Mouse (Mus musculus): Measurements from ENCODE around the gene Zbtb4. TPM values are rescaled to one million over a fixed set of nuclear protein-coding genes. Genes with fewer than 3 reads are reported as not detected.
"Not testable (repeated sequence)": the region's sequence is repeated elsewhere in the genome, so short reads cannot be mapped to it uniquely, and the experiment has no call there.

Gene Zbtb4
- polyA plus RNA-seq, 1 experiment = 69.8 TPM

DNA sequence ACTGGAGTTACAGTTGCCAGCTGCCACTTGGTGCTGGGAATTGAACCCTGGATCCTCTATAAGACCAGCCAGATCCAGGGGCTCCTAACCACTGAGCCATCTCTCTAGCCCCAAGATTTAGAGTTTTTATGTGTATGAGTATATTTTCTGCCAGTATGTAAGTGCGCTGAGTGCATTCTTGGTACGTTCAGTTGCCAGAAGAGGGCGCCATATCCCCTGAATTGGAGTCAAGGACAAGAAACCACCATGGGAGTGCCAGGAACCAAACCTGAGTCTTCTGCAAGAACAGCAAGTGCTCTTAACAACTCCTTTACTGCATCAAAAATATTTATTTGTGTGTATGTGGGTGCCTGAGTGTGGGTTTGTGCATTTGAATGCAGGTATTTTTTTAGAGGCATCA, 36.6 kb upstream of the Zbtb4 start:
- no peak overlapping the region for H3K27ac ChIP-seq (ENCODE audit: insufficient read depth, low read length)
- H3K27me3 ChIP-seq (ENCODE audit: control insufficient read depth, insufficient read depth, low read length) = no peaks in the 10 kb centered on the region; the same call in 1 of the 2 replicates
- TF ChIP-seq CTCF (IDR thresholded peaks at IDR 0.05; ENCODE audit: borderline replicate concordance, insufficient read depth, low read depth, low read length) (peak; percentile 49; the same call in 1 of the 2 replicates), POLR2A (IDR thresholded peaks at IDR 0.05; ENCODE audit: borderline replicate concordance, insufficient read depth, low read length) (no peak)
- DNase-seq = peak; percentile 45 to 53
- H3K4me1 ChIP-seq (ENCODE audit: control insufficient read depth, insufficient read depth, low read length) = no peaks in the 10 kb centered on the region
- no peak overlapping the region for H3K4me3 ChIP-seq (replicated peaks; ENCODE audit: insufficient read depth, low read depth, low read length)
- WGBS = 34% methylated on average over 3 of the region's 3 CpGs

DNA sequence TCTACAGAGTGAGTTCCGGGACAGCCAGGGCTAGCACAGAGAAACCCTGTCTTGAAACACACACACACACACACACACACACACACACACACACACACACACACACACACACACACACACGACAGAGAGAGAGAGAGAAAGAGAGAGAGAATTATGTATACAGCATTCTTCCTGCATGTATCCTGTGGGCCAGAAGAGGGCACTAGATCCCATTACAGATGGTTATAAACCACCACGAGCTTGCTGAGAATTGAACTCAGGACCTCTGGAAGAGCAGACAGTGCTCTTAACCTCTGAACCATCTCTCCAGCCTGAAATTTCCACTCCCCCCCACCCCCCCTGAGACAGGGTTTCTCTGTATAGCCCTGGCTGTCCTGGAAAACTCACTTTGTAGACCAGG, 34.3 kb upstream of the Zbtb4 start:
- not testable (repeated sequence) for H3K4me1 ChIP-seq (ENCODE audit: control insufficient read depth, insufficient read depth, low read length); H3K27me3 ChIP-seq (ENCODE audit: control insufficient read depth, insufficient read depth, low read length); H3K27ac ChIP-seq (ENCODE audit: insufficient read depth, low read length); H3K4me3 ChIP-seq (replicated peaks; ENCODE audit: insufficient read depth, low read depth, low read length); DNase-seq
- WGBS = 68% methylated on average over 2 of the region's 3 CpGs

DNA sequence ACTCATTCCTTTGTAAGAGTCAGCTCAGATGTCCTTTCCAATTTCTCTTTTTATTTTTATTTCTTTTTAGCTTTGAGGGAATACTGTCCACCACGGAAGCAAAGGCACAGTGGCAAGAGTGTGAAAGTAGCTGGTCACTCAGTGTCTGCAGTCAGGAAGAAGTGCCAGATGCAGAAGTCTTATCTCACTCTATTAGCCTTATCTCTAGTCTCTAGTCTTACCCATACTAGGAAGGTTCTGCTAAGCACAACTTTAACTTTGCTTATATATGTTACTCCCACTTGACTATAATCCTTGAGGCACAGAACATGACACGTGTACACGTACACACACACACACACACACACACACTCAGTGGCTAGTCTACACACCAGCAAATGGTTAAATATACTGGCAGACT, 14.1 kb upstream of the Zbtb4 start:
- Histone ChIP-seq H3K4me3 (replicated peaks; ENCODE audit: insufficient read depth, low read depth, low read length) (no peak overlapping the region), H3K27me3 (ENCODE audit: control insufficient read depth, insufficient read depth, low read length) (no peaks in the 10 kb centered on the region), H3K4me1 (ENCODE audit: control insufficient read depth, insufficient read depth, low read length) (no peaks in the 10 kb centered on the region; the same call in 1 of the 2 replicates), H3K27ac (ENCODE audit: insufficient read depth, low read length) (no peak overlapping the region)
- 75% methylated on average over 3 of the region's 3 CpGs for WGBS
- no peak for DNase-seq
- TF ChIP-seq CTCF (IDR thresholded peaks at IDR 0.05; ENCODE audit: borderline replicate concordance, insufficient read depth, low read depth, low read length) = no peak
- no peak for TF ChIP-seq POLR2A (IDR thresholded peaks at IDR 0.05; ENCODE audit: borderline replicate concordance, insufficient read depth, low read length)

DNA sequence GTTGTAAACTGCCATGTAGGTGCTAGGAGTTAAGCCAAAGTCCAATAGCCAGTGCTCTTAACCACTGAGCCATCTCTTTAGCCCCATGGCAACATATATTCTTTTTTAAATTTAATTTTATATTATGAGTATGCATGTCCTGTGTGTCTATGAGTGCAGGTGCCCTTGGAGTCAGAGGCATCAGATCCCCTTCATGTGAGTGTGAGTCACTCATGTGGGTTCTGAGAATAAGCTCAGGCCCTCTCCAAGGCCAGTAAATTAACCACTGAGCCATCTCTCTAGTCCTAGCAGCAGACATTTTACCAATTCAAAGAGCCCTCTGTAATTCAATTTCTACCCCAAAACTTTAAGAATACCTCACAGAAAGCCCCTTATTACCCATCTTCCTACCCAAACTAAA, 13.0 kb upstream of the Zbtb4 start:
- no peak for TF ChIP-seq CTCF (IDR thresholded peaks at IDR 0.05; ENCODE audit: borderline replicate concordance, insufficient read depth, low read depth, low read length)
- TF ChIP-seq POLR2A (IDR thresholded peaks at IDR 0.05; ENCODE audit: borderline replicate concordance, insufficient read depth, low read length) = no peak
- no peak for DNase-seq

DNA sequence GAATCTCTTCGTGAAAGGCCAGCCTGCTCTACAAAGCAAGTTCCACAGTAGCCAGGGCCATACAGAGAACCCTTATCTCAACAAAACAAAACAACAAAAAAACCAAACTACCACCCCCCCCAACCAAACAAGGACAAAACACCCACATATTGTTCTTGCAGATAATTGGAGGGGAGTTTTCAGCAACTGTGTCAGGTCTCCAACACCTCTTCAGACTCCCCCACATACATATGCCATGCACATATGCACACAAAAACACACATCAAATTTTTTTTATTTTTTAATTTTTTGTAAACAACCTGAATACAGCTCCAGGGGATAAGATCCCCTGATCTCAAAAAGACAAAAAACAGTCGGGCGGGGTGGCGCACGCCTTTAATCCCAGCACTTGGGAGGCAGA, 11.5 kb upstream of the Zbtb4 start:
- DNase-seq = no peak
- no peak overlapping the region for H3K27ac ChIP-seq (ENCODE audit: insufficient read depth, low read length)
- H3K4me3 ChIP-seq (replicated peaks; ENCODE audit: insufficient read depth, low read depth, low read length) = no peak overlapping the region
- 74% methylated on average over 5 of the region's 5 CpGs for WGBS
- H3K27me3 ChIP-seq (ENCODE audit: control insufficient read depth, insufficient read depth, low read length) = no peaks in the 10 kb centered on the region
- TF ChIP-seq CTCF (IDR thresholded peaks at IDR 0.05; ENCODE audit: borderline replicate concordance, insufficient read depth, low read depth, low read length) = no peak
- no peak for TF ChIP-seq POLR2A (IDR thresholded peaks at IDR 0.05; ENCODE audit: borderline replicate concordance, insufficient read depth, low read length)
- no peaks in the 10 kb centered on the region; the same call in 1 of the 2 replicates for H3K4me1 ChIP-seq (ENCODE audit: control insufficient read depth, insufficient read depth, low read length)

More for the DNA sequence above, 13.0 kb upstream of the Zbtb4 start:
- Histone ChIP-seq H3K27me3 (ENCODE audit: control insufficient read depth, insufficient read depth, low read length) (no peaks in the 10 kb centered on the region), H3K4me3 (replicated peaks; ENCODE audit: insufficient read depth, low read depth, low read length) (no peak overlapping the region), H3K4me1 (ENCODE audit: control insufficient read depth, insufficient read depth, low read length) (no peaks in the 10 kb centered on the region; the same call in 1 of the 2 replicates), H3K27ac (ENCODE audit: insufficient read depth, low read length) (no peak overlapping the region)

DNA sequence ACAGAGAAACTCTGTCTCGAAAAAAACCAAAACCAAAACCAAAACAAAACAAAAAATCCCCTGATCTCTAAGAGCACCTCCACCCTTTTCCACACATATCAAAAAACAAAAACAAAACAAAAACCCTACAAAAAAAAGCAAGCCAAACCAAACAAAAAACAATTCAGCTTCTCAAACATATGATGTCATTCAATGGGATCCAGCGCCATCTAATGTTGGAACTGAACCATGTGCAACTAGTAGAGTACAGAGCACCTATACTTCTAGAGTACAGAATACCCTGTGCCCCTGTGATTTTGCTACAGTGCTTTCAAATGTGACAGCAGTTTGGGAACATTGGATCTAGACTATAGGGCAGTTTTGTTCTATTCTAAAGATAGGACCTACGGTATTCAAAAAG, 11.0 kb upstream of the Zbtb4 start:
- TF ChIP-seq CTCF (IDR thresholded peaks at IDR 0.05; ENCODE audit: borderline replicate concordance, insufficient read depth, low read depth, low read length) (no peak), POLR2A (IDR thresholded peaks at IDR 0.05; ENCODE audit: borderline replicate concordance, insufficient read depth, low read length) (no peak)
- Histone ChIP-seq H3K27me3 (ENCODE audit: control insufficient read depth, insufficient read depth, low read length) (no peaks in the 10 kb centered on the region), H3K4me3 (replicated peaks; ENCODE audit: insufficient read depth, low read depth, low read length) (no peak overlapping the region), H3K27ac (ENCODE audit: insufficient read depth, low read length) (no peak overlapping the region), H3K4me1 (ENCODE audit: control insufficient read depth, insufficient read depth, low read length) (no peaks in the 10 kb centered on the region; the same call in 1 of the 2 replicates)
- peak in 1 of 2 experiments; percentile 71 for DNase-seq
- 40% methylated on average over 3 of the region's 3 CpGs for WGBS

DNA sequence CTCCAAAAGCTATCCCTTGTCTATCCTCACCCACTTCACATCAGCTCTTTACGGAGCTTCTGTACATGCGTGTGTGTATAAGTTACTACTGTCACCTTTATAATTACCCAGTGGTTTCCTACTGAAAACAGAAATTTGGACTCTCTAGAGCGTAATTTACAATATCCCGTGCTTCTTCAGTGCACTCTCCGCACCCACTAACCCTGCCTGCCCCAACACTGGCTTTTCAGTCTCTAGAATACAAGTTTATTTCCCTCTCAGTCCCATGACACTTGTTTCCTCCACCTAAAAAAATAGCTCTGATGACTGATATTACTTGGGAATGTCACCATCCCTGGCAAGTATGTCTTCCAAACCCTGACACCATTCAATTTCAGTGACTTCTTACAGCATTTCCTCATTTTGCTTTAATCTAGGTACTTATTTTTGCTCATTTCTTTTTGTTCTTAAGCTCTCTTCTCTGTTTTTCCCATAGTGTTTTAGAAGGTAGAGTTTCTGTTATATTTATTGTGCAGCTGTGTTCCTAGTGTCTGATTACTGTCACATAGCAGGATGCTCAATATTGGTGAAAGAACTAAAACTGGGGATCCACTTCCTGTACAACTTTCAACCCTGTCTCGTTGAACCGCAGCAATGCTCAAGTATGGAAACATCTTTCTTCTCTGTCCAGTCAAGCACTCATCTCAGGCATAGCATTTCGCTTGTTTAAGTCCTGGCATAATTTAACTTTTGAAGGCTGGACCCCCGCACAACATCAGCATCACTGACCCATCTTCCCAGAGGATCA, 8.2 kb upstream of the Zbtb4 start:
- peaks cover 10% of the 10 kb centered on the region for H3K4me1 ChIP-seq (ENCODE audit: control insufficient read depth, insufficient read depth, low read length)
- peak overlapping the region; percentile 27; the same call in 1 of the 2 replicates for H3K27ac ChIP-seq (ENCODE audit: insufficient read depth, low read length)

DNA sequence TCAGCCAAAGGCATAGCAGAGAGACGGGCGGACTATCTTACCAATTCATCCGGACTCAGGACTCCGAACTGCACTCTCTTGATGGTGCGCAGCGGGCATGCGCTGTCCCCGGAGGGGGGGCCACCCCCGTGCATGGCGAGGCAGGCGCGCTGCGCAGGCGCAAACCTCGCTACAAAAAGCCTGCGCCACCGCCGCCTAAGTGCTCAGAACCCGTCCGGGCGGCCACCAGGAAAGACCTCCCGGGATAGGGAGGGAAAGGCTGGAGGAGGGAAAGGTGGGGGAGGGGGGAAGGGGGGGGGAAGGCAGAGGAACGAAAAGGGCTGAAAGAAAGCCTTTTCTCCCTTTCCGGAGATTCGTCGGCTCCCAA, 7.6 kb upstream of the Zbtb4 start:
- peak; percentile 98 for DNase-seq
- TF ChIP-seq POLR2A (IDR thresholded peaks at IDR 0.05; ENCODE audit: borderline replicate concordance, insufficient read depth, low read length) (no peak; the same call in 1 of the 2 replicates), CTCF (IDR thresholded peaks at IDR 0.05; ENCODE audit: borderline replicate concordance, insufficient read depth, low read depth, low read length) (no peak)
- Histone ChIP-seq H3K4me3 (replicated peaks; ENCODE audit: insufficient read depth, low read depth, low read length) (peak overlapping the region; percentile 92), H3K27ac (ENCODE audit: insufficient read depth, low read length) (peak overlapping the region; percentile 78; the same call in 1 of the 2 replicates), H3K4me1 (ENCODE audit: control insufficient read depth, insufficient read depth, low read length) (peaks cover 10% of the 10 kb centered on the region), H3K27me3 (ENCODE audit: control insufficient read depth, insufficient read depth, low read length) (no peaks in the 10 kb centered on the region)
- WGBS = under 1% methylated on average over 26 of the region's 26 CpGs

More for the DNA sequence above, 8.2 kb upstream of the Zbtb4 start:
- Histone ChIP-seq H3K27me3 (ENCODE audit: control insufficient read depth, insufficient read depth, low read length) (no peaks in the 10 kb centered on the region), H3K4me3 (replicated peaks; ENCODE audit: insufficient read depth, low read depth, low read length) (peak overlapping the region; percentile 92)
- no peak for DNase-seq
- WGBS = 28% methylated on average over 9 of the region's 9 CpGs
- TF ChIP-seq CTCF (IDR thresholded peaks at IDR 0.05; ENCODE audit: borderline replicate concordance, insufficient read depth, low read depth, low read length) (no peak), POLR2A (IDR thresholded peaks at IDR 0.05; ENCODE audit: borderline replicate concordance, insufficient read depth, low read length) (no peak)
